Mouse (Mus musculus): ENCODE measurements around the gene Aldh1a1.

GRCm38 (mm10) chr19:20557211-20557610 lies 64.7 kb downstream of the Aldh1a1 start:
- TF ChIP-seq CTCF (IDR thresholded peaks at IDR 0.05; ENCODE audit: control insufficient read depth, insufficient read depth, low read length) (no peak), POLR2A (IDR thresholded peaks at IDR 0.05; ENCODE audit: borderline replicate concordance, control insufficient read depth, low read depth, low read length) (no peak)
